Mouse (Mus musculus) ES-Bruce4 (cell line): ENCODE data around the gene Il31ra.

Source experiments
- CTCF ChIP-seq: IDR thresholded peaks from one replicate; pipeline ENCODE4 v1.8.1; 2011; ENCODE audit warnings: low read depth, low read length
- POLR2A ChIP-seq: IDR thresholded peaks from one replicate; pipeline ENCODE4 v1.8.1; 2011; ENCODE audit warnings: low read length; ENCODE audit not compliant: insufficient read depth

DNA sequence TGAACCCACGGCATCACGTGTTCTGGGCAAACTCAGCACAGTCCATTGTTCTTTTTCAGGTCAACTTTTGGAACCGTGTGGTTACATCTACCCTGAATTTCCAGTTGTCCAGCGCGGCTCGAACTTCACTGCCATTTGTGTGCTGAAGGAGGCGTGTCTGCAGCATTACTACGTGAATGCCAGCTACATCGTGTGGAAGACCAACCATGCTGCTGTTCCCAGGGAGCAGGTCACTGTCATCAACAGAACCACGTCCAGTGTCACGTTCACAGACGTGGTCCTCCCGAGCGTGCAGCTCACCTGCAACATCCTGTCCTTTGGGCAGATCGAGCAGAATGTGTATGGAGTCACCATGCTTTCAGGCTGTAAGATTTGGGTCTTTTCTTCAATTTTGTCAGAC is 114.2 kb downstream of the Il31ra start:
- no peak for TF ChIP-seq CTCF
- TF ChIP-seq POLR2A: no peak
